Mouse (Mus musculus) heart, adult 8-10 months (tissue): ENCODE measurements around the gene Cnot6l. TPM values are rescaled to one million over a fixed set of nuclear protein-coding genes. Genes with fewer than 3 reads are reported as not detected.

Experiments used
- DNase-seq: peaks from one replicate; pipeline ENCODE4 v3.0.0; 2022; ENCODE audit warnings: low spot score
- total RNA-seq, 4 experiments: library from RNA; stranded (reverse); gene quantifications; 2 replicates each; pipeline ENCODE4 v1.2.4; 2022

The Cnot6l gene
- 10 to 100 TPM; 47.5 to 56.6 (median 55.9) TPM for total RNA-seq

DNA sequence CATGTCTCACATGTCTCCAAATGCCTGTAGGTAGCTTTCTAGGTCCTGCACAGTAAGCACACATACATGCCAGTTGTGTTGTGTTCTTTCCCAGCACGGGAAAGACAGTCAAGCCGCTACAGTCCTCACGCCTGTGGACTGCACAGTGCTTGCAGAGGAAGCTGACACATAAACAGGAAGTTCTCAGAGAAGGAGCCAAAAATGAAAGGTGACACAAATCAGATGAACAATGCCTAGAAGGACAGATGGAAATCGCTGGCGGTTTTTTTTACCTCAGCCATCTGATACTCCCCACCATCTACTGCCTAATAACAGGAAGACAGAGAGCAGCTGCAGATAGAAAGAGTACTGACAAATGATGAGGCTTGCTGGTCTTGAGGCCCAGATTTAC is at the start of gene Cnot6l:
Cnot6l (minus strand) TSS at position 151 of the 391 bp plus-strand sequence.
- peak; percentile 79 for DNase-seq

DNA sequence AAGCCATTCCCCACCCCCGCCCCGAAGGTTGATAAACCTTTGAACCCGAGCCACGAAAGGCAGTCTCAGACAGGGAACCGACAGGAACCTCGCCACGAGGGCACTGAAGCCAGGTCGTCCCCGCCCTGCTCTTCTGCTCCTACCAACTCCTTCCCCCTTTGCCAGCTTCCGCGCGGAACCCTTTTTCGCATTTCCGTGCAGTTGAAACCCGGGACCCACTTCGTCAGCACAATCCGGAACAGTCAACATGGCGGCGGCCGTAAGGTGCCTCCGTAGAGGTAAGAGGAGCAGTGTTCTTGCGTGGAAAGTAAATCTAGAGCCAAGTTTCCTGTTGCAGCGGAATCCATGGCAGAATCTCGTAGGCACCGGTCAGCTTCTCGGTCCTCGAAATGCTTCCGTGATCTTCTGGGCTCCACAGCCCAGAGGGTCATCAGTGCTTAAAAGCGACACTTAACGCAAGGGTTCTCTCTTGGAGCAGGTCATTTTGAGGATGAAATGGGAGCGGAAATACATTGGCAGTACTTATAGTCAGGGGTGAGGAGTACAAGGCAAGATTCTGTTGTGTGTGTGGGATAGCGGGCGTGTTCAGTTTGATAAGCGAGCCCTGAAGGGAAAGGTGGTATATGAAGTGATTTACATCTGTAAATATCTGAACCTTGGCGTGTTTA is 46.1 kb upstream of the Cnot6l start:
- DNase-seq = peak; percentile 95

DNA sequence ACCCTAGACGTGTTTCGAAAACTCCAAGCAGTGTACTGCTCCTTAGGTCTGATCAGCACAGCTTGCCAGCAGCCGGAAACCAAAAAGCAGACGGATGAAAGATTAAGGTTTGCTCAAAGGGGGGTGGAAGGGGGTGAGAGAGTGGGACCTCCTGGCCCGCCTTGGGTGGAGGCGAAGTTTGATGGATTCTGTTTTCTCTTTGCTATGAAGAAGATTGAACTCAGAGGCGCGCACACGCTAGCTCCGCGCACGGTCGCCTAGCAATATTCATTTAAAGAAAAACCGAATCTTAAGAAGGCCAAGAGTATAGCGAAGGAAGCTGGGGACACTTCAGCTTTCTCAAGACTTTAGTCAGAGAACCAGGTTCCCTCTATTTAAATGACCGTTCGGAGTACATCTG is 45.5 kb upstream of the Cnot6l start, which contains the start of gene Mrpl1:
Mrpl1 (plus strand) TSS at position 35 of the 400 bp plus-strand sequence.
- peak; percentile 38 for DNase-seq

DNA sequence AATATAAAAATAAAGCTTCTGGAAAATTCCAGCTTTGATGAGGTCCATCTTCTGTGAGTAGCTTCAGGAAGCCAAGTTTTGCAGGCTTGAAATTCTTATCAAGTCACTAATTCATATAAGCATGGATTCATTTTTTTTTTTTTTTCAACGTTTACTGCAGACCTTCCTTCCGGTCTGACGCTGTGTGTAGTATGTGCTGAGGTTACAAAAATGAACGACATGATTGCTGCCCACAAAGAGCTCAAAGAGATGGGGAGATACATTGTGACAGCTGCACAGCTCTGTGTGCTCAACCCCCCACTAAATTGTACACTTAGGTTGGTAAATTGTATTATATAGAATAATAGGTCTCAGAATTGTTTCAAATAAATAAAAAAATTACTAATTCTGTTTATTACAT is 44.6 kb upstream of the Cnot6l start:
- no peak for DNase-seq

DNA sequence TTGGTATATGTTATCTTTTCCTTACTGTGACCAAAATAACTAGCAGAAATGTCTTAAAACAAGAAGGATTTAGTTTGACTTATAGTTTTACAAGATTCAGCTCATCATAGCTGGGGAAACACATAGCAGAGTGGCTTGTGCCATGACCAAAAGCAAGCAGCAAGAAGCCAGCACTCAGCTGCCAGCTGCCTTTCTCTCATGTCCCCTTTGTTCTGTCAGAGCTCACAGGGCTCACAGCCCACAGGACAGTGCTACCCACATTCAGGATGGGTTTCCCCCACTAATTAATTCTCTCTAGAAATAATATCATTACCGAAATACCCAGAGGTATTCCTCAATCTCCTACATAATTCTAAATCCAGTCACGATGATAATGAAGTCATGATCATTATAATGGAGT is 43.6 kb upstream of the Cnot6l start:
- no peak for DNase-seq

DNA sequence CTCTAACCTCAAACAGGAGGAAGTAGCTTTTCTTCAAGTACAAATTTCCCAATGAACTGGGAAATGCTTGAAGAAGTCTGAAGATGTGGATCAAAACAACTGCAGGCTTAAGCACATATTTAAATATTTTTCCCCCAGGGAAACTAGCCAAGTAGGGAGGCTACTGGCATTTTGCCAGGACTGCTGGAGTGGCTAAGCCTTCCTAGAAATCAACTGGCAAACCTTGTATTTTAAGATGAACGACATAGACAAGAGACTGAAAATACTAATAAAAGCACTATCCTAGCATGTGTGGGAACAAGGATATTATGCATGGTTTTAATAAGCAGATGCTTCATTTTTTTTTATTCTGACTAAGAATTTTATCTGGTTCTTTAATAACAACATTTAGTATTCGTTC is 42.9 kb upstream of the Cnot6l start:
- peak; percentile 42 for DNase-seq

DNA sequence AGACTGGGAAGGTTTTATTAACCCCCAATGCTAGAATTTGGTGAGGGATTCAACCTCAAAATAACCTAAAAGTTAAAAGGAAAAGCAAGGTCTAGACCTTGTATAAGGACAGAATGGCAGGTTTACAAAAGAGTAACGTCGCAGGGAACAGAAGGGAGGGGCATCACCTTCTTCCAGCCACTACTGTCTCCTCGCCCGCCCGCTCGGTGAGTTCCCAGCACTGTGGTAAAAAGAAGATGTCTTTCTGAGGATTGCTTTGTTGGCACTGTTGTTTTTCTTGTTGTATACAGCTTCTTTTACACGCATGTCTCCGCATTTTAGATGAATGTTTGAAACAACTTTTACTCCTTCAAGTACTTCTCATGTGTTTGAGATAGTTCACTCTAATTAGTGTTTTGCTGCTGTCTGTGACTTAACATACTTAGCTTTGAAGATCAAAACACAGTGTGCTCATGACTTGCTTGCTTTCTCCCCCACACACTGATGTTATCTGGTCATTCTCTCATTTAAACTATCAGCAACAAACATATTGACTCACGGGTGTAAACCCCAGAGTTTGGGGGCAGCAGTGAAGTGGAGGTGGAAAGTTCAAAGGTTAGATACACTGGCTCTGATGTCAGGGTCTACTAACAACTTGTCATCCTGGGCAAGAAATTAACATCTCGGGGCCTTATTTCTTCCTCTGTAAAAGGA is 37.6 kb upstream of the Cnot6l start:
- no peak for DNase-seq

DNA sequence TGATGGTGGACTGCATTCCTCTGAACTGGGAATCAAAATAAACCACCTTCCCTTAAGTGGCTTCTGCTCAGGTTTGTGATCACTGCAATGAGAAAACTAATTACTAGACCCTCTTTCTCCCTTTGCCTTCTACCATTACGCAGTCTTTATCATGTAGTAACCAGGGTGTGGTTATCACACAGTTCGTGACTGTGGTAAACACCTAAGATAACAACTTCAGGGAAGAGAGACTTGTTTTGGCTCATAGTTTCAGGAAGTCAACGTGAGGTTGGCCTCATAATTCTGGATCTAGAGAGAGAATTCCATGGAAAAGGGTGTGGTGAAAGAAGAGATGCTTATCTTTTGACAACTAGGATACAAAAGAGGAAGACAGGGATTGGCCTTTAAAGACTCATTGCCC is 36.3 kb upstream of the Cnot6l start:
- DNase-seq = no peak

DNA sequence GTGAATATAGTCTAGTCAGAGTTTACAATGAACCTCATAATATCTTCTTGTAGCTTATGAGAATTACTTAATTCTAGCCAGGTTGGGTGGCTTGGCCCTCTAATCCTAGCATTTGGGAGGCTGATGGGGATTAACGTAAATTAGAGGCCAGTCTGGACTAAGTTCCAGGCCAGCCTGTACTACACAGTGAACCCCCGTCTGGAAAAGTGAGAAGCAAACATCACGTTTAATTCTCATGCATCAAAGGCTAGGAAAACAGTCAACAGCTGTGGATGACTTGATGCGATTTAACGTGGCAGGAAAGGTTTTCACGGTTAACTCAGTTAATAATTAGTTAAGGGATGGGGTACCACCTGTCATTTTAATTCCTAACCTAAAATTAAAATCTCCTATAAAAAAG is 34.3 kb upstream of the Cnot6l start:
- DNase-seq = no peak

DNA sequence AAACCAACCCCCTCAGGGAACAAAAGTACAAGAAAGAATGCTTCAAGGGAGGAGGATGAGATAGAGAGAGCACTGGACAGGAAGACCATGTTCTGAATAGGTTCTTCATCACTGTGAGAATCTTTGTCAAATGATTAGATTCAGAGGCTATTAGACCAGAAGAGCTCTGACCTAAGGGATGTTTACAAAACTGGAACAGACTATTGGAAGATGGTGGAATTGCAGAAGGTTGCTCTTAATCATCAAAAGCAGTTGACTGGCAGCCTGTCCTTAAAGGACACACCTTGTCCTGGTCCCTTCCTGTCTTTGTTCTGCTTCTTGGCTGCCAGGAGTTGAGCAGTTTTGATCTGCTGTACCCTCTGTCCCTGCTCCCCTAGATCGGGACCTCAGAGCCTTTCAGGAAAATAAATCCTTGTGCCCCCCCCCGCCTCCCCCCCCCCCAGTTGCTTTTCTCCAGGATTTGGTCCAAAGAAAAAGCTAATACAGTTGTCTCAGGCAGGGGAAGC is 32.6 kb upstream of the Cnot6l start:
- peak; percentile 42 for DNase-seq

DNA sequence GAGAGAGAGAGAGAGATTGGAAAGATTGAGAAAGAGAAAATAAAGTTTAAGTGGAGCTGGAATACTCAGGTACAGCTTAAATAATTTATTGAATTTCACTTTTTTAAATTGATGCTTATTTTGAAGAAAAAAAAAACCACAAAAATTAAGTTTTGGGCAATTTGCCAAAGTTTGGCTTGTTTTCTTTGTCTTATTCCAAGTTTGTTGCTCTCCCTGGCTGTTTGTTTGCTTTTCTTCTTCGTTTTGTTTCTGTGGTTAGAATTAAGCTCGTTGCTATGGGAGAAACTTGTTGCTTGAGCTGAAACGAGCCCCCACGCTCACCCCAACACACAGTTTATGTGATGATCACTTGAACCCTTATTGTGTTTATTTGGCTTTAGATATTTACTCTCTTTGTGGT is 27.3 kb upstream of the Cnot6l start:
- DNase-seq = no peak

DNA sequence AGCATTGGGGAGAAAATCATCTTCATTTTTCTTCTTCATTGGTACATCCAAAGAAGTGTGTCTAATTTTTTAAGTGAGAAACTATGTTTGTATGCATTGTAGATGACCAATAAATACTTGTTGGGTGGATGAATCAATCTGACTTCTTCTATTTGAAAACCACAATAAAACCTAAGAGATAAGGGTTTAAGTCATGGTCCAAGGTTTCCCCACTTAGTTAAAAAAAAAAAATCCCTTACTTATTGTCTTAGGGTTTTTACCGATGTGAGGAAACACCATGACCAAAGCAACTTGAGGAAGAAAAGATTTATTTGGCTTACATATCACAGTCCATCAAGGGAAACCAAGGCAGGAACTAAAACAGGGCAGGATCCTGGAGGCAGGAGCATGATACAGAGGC is 25.8 kb upstream of the Cnot6l start:
- DNase-seq = no peak

DNA sequence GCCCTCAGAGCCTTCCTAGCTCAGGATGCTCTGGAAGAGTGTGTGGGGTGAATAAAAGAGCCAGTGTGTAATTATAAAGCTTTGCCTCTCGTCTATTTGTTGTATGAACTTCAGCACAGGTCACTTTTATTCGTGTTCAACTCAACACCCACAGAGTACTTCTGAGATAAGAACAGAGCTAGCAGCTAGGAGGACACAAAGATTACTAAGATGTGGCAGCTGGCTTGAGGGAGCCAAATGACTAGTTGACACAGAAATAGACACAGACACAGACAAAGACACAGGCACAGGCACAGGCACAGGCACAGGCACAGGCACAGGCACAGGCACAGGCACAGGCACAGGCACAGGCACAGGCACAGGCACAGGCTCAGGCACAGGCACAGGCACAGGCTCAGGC is 20.0 kb upstream of the Cnot6l start:
- DNase-seq = no peak

DNA sequence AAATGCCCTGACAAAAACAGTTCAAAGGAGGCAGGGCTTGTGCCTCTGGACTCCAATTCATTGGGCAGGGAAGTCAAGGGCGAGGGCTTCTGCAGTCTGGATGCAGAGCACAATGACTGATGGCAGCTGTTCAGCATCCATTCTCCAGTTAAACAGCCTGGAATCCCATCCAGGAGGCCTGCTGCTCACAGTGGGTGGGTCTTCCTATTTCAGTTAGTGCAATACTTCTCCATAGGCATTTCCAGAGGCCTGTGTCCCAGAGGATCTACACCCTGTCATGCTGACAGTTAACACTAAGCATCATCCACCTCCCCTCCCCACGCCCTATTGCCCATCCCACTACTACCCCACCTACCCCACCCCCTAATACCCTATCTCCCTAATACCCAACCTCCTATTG is 19.2 kb upstream of the Cnot6l start:
- no peak for DNase-seq

DNA sequence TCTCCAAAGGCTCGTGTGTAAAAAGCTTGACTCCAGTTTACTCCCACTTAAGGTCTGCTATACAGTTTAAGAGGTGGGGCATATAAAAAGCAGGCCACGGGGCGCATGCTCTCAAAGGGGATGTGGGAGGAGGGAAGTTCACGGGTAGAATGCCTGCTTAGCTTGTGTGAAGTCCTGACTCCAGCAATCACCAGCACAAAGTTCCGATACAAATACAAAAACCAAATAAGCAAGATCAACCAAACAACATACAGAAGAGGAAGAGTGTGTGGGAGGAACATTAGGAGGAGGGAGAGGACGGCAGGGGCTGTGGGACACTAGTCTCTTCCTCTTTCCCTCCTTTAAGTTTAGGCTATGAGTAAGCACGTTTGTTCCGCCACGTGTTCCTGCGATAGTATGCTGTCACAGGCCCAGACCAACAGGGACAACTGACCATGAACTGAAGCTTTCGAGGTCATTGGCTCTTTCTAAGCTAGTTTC is 12.9 kb upstream of the Cnot6l start:
- DNase-seq = peak; percentile 29

DNA sequence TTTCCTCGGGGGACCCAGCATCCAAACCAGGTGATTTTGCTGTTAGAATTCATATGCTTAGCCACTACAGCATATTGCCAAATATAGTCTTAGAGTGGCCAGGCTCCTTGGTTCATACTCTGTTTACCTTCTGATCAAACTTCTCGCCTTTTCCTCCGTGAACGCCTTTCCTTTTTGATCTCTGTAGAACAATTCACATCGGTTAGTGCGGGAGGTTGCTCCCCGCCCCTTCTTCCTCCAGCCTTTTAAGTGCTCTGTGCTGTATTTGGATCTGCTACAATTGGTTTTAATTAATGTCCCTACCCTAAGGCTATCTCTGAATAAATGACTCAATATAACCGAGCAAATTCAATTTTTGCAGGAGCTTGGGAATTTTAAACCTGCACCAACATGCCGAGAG is 12.2 kb upstream of the Cnot6l start:
- peak; percentile 56 for DNase-seq

DNA sequence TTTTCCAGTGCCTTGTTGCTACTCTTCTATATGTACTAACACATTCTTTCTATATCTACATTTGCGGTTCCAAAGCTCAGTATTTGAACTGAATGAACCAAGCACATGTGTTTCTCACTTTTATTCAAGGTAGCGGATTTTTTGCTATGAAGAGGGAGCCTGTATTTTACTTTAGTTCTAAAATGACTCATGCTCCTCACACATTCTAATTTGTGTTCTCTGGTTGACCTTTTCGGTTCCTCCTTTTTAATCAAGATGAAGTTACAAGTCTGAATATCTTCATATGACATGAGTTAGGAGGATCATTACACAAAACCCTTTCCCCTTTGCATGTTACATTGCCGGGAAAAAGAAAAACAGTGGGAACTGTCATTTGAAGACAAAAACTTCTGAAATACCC is 7.8 kb upstream of the Cnot6l start:
- DNase-seq = no peak

DNA sequence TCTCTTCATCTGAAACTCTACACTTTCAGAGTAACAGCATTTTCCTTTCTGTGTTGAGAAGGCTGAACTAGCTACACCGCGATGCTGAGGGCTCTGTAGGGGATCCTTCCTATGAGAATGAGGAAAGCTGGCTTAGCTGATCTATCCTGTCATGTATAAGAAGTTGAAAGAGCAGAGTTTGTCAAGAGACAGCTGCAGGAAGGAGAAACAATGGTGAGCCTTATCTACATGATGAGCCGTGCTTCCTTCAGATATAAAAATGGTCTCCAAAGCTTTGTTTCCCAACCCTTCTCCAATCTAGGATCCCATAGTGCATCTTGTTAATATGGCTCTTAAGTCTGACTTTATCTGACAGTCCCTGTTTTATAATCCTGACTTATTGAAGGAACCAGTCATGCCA is 6.5 kb upstream of the Cnot6l start:
- DNase-seq = peak; percentile 18

DNA sequence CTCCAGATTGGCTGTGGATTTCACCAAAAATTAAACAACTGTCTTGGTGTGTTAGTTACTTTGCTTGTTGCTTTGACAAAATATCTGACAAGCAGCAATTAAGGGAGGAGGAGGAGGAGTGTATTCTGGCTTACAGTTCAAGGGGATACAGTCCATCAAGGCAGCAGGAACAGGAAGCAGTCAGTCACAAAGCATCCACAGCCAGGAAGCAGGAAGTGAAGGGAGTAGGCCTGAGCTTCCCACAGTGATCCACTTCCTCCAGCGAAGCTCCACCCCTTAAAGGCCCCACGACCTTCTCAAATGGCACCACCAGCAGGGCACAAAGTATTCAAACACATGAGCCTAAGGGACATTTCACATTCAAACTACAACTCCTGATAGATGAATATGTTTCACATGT is 2.8 kb upstream of the Cnot6l start:
- DNase-seq = no peak

DNA sequence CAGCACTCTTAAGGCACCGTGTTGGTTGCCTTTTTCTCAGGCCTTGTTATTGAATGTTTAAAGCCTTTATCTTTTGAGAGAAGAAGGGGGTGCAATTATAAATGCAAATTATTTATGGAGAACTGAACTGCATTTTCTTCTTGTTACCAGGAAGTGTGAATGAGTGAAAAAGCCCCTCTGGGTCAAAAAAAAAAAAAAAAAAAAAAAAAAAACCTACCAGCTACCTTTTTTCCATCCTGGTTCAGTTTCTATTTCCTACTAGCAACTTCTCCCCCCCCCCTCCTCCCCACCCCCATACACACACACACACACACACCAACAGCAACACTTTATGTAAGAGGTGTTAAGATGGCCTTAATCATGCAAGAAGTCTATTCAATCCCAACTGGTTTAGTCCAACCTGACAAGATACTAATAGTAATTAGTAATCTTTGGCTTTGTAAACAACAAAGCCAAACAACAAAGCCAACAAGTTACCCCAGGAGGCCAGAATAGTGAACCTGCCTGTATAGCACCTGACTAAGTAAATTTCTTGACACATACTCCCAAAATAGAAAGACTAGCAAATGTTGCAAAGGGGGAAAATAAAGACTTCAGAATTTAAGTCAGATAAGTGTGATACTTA is 463 bp downstream of the Cnot6l start:
- DNase-seq = no peak

DNA sequence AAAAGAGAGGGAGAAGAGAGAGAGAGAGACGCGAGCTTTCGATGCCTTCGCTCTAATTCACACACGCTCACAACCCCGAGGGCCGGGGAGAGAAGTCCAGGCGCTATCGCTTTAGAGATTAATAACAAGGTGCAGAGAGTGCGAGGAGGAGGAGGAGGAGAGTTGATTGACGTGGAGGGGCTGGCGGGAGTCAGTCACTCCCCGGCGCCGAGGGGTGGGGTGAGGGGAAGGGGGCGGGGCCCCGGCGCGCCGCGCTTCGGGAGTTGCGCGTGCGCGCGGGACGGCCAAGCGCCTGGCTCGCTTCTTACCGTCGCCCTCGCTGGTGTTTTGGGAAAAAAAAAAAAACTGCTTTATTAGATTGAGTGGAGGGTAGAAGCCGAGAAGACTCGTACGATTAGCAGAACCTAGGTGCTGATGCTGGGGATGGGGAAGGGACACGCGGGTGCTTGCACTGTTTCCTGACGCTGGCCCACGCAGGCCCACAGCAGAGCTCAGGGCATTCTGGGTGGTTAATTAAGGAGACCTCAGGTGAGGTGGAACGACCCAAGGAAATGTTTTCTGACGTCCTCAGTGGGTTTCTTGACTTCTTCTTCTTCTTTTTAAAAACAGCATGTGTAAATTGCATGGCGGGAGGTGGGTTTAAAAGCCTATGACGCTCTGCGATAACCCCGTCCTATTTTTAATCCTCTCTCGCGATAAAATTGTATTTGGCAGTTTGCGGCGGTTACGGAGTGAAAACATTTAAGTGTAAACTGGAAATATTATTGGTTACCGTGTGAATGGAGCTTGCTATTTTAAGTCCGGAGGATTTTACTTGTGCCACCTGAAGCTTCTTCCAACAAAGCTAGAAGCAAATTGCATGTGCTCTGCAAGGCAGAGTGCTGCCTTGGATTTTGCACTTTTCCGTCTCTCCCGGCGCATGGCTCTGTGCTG is 1.3 kb downstream of the Cnot6l start:
- DNase-seq = peak; percentile 87
